Mouse (Mus musculus) limb, embryonic 14.5 days (tissue): ENCODE results near the gene Anxa4. TPM values are rescaled to one million over a fixed set of nuclear protein-coding genes. Genes with fewer than 3 reads are reported as not detected.

ENCODE experiments used
- ATAC-seq: fragments of 200-750 bp; cut with Nextera tagmentation; 2 replicates; pipeline ENCODE4 v1.8.0; 2017; ENCODE audit warnings: low read depth, moderate number of reproducible peaks, moderate TSS enrichment; ENCODE audit not compliant: low FRiP score
- DNase-seq: peaks from one replicate; pipeline ENCODE4 v3.0.0-alpha.2; 2015; ENCODE audit warnings: low spot score
- H3K27ac ChIP-seq: fragments of 300-500 bp; sonication (generic); replicated peaks from 2 replicates; pipeline ENCODE4 v1.5.1; 2014; ENCODE audit warnings: low read depth, mild to moderate bottlenecking, low read length, moderate library complexity, mixed read lengths
- H3K27me3 ChIP-seq: fragments of 300-500 bp; sonication (generic); 2 replicates; pipeline ENCODE4 v1.6.1; 2014; ENCODE audit warnings: low read length, mixed read lengths; ENCODE audit not compliant: control insufficient read depth, insufficient read depth
- H3K36me3 ChIP-seq: fragments of 300-500 bp; sonication (generic); 2 replicates; pipeline ENCODE4 v1.6.1; 2014; ENCODE audit warnings: mild to moderate bottlenecking, low read length, moderate library complexity, mixed read lengths; ENCODE audit not compliant: control insufficient read depth, insufficient read depth
- H3K4me1 ChIP-seq: fragments of 300-500 bp; sonication (generic); 2 replicates; pipeline ENCODE4 v1.6.1; 2014; ENCODE audit warnings: antibody characterized with exemption, low read length, mixed read lengths; ENCODE audit not compliant: control insufficient read depth, insufficient read depth
- H3K4me2 ChIP-seq: fragments of 300-500 bp; sonication (generic); replicated peaks from 2 replicates; pipeline ENCODE4 v1.6.1; 2014; ENCODE audit warnings: low read depth, mild to moderate bottlenecking, low read length, moderate library complexity; ENCODE audit not compliant: severe bottlenecking
- H3K4me3 ChIP-seq: fragments of 300-500 bp; sonication (generic); replicated peaks from 2 replicates; pipeline ENCODE4 v1.5.1; 2014; ENCODE audit warnings: low read length
- H3K9ac ChIP-seq: fragments of 300-500 bp; sonication (generic); 2 replicates; pipeline ENCODE4 v1.6.1; 2014; ENCODE audit warnings: mild to moderate bottlenecking, low read depth, low read length, moderate library complexity; ENCODE audit not compliant: severe bottlenecking
- H3K9me3 ChIP-seq: fragments of 300-500 bp; sonication (generic); 2 replicates; pipeline ENCODE4 v1.6.1; 2016; ENCODE audit warnings: low read length; ENCODE audit not compliant: control insufficient read depth
- POLR2A ChIP-seq: fragments of 200-500 bp; IDR thresholded peaks from 2 replicates; pipeline ENCODE4 v1.8.0; 2012; ENCODE audit warnings: inconsistent platforms, mild to moderate bottlenecking, moderate library complexity, borderline replicate concordance; ENCODE audit not compliant: insufficient read depth, insufficient read length; ENCODE audit errors: extremely low read depth
- WGBS: fragments of 180-500 bp; shearing (Covaris S2); extraction: QIAGEN DNeasy Blood & Tissue Kit; methylation state at CpG from one replicate; pipeline ENCODE4 v1.1.7; 2014; 5-methylcytosine and 5-hydroxymethylcytosine counted together
- polyA plus RNA-seq, 2 experiments: library from polyadenylated mRNA; depleted of rRNA in 1 of 2; stranded (reverse) in 1 of 2; unstranded in 1 of 2; fragments of >200 nt; fragmentation: Nextera tagmentation in 1 of 2; extraction: Ambion mirVana in 1 of 2; gene quantifications; 2 replicates each; pipeline versions ENCODE4 v1.2.1 to v1.2.3; 2012 to 2014

Gene Anxa4
- polyA plus RNA-seq, 2 experiments: 28.3 to 45.6 TPM

DNA sequence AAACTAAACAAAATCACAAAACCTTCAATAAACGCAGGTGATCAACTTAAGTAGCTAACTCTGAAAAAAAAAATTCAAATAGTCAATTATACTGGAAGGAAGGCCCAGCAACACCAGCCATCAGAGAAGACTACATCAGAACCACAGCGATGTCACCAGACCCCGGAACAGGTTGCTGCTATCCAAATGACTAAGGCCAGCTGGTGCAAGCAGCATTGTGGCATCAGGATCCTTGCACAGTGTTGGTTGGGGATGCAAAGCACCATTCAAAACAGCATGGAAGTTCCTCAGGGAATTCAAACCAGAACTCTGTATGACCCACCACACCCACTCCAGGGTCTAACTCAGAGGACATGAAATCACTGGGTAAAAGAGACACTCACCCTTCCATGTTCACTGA, 6.8 kb downstream of the Anxa4 start:
- 95% methylated on average over 3 of the region's 3 CpGs for WGBS
- Histone ChIP-seq H3K9me3 (no peaks in the 10 kb centered on the region), H3K9ac (no peak overlapping the region), H3K36me3 (no peaks in the 10 kb centered on the region), H3K27me3 (no peaks in the 10 kb centered on the region), H3K4me2 (no peak overlapping the region), H3K27ac (no peak overlapping the region), H3K4me1 (no peaks in the 10 kb centered on the region), H3K4me3 (no peak overlapping the region)
- DNase-seq: no peak
- ATAC-seq: no peak
- no peak for TF ChIP-seq POLR2A

DNA sequence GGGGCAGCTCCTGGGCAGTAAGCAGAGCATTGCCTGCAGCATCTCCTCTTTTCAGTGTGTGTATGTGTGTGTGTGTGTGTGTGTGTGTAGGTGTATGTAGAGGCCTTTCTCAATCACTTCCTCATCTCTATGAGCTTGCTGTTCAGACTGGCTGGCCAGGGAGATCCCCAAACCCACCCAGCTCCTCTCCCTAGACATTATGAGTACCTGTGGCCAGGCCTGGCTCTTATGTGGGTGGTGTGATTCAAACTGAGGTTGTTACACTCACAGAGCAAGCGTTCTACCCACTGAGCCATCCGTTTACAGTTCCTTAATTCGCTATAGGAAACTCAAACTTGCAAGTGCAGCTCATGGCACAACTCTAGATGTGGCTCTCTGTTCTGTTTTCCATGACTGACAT, 8.6 kb downstream of the Anxa4 start:
- no peak for TF ChIP-seq POLR2A
- WGBS: 80% methylated on average over 3 of the region's 3 CpGs
- no peak for ATAC-seq

GRCm38 (mm10) chr6:86782342-86782741, 11.0 kb downstream of the Anxa4 start:
- Histone ChIP-seq H3K9ac (no peak overlapping the region), H3K4me3 (no peak overlapping the region), H3K4me2 (no peak overlapping the region), H3K27ac (no peak overlapping the region), H3K27me3 (no peaks in the 10 kb centered on the region), H3K36me3 (no peaks in the 10 kb centered on the region), H3K9me3 (no peaks in the 10 kb centered on the region), H3K4me1 (no peaks in the 10 kb centered on the region)
- DNase-seq (no peak), ATAC-seq (no peak)
- 72% methylated on average over 2 of the region's 3 CpGs for WGBS
- no peak for TF ChIP-seq POLR2A

More for the DNA sequence above, 8.6 kb downstream of the Anxa4 start:
- H3K27me3 ChIP-seq: no peaks in the 10 kb centered on the region
- DNase-seq: no peak
- H3K27ac ChIP-seq: no peak overlapping the region
- H3K4me2 ChIP-seq: no peak overlapping the region
- no peak overlapping the region for H3K4me3 ChIP-seq
- H3K4me1 ChIP-seq: no peaks in the 10 kb centered on the region
- H3K9ac ChIP-seq: no peak overlapping the region
- no peaks in the 10 kb centered on the region for H3K36me3 ChIP-seq
- no peaks in the 10 kb centered on the region for H3K9me3 ChIP-seq

GRCm38 (mm10) chr6:86781361-86781957, 11.9 kb downstream of the Anxa4 start:
- Histone ChIP-seq H3K9me3 (no peaks in the 10 kb centered on the region), H3K4me1 (no peaks in the 10 kb centered on the region), H3K4me2 (no peak overlapping the region), H3K27ac (no peak overlapping the region), H3K9ac (no peak overlapping the region), H3K4me3 (no peak overlapping the region), H3K27me3 (no peaks in the 10 kb centered on the region), H3K36me3 (no peaks in the 10 kb centered on the region)
- DNase-seq (no peak), ATAC-seq (no peak)
- 41% methylated on average over 2 of the region's 2 CpGs for WGBS
- TF ChIP-seq POLR2A: no peak

- H3K9ac ChIP-seq: no peak overlapping the region
- TF ChIP-seq POLR2A: no peak
- H3K36me3 ChIP-seq: no peaks in the 10 kb centered on the region
- ATAC-seq (no peak), DNase-seq (no peak)
- no peaks in the 10 kb centered on the region for H3K4me1 ChIP-seq
- no peaks in the 10 kb centered on the region for H3K9me3 ChIP-seq
- no peak overlapping the region for H3K27ac ChIP-seq
- H3K4me2 ChIP-seq: no peak overlapping the region
- no peak overlapping the region for H3K4me3 ChIP-seq
- 94% methylated on average over 10 of the region's 10 CpGs for WGBS
- no peaks in the 10 kb centered on the region for H3K27me3 ChIP-seq
Observed at GRCm38 (mm10) chr6:86778910-86779594, 14.3 kb downstream of the Anxa4 start.

DNA sequence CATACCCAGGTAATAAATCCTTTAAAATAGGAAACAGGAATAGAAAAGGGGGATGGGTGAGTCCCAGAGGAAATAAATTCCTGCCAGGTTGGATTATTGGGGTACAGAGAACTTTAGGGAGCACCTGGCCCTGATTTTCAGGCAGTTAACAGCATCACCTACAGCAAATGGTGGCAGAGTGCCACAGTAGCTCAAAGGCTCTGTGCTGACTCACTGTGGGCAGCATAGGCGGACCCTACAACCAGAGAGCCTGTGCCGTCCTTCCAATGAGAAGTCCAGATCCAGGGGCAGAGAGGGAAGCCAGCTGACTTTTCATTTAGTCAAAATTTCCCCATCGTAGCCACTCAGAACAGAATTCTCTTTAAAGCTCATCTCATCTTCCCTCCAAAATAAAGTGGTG, 16.2 kb downstream of the Anxa4 start:
- WGBS: 35% methylated on average over 3 of the region's 3 CpGs
- no peak for DNase-seq

More for the DNA sequence above, 16.2 kb downstream of the Anxa4 start:
- no peak overlapping the region for H3K4me2 ChIP-seq
- H3K9me3 ChIP-seq: no peaks in the 10 kb centered on the region
- H3K4me1 ChIP-seq: no peaks in the 10 kb centered on the region
- no peak for TF ChIP-seq POLR2A
- H3K36me3 ChIP-seq: no peaks in the 10 kb centered on the region
- H3K9ac ChIP-seq: no peak overlapping the region
- no peaks in the 10 kb centered on the region for H3K27me3 ChIP-seq
- H3K27ac ChIP-seq: no peak overlapping the region
- H3K4me3 ChIP-seq: no peak overlapping the region
- ATAC-seq: no peak
